Mouse (Mus musculus) heart, adult 2 months (tissue): ENCODE data around the gene Acin1. TPM values are rescaled to one million over a fixed set of nuclear protein-coding genes. Genes with fewer than 3 reads are reported as not detected.

Experiments used
- DNase-seq, 2 experiments: peaks; one replicate each; pipeline ENCODE4 v3.0.0; 2021
- H3K27ac ChIP-seq: fragments of 200-600 bp; 2 replicates; pipeline ENCODE4 v1.8.1; 2022
- H3K27me3 ChIP-seq: fragments of 200-500 bp; 2 replicates; pipeline ENCODE4 v1.6.1; 2012; ENCODE audit warnings: mild to moderate bottlenecking, low read length, inconsistent platforms, mixed read lengths; ENCODE audit not compliant: control insufficient read depth, insufficient read depth
- H3K36me3 ChIP-seq: fragments of 200-500 bp; 2 replicates; pipeline ENCODE4 v1.6.1; 2012; ENCODE audit warnings: low read length, inconsistent platforms; ENCODE audit not compliant: control insufficient read depth, insufficient read depth
- H3K4me1 ChIP-seq: fragments of 200-500 bp; 2 replicates; pipeline ENCODE4 v1.6.1; 2011; ENCODE audit warnings: low read length; ENCODE audit not compliant: control insufficient read depth, insufficient read depth
- H3K4me3 ChIP-seq: fragments of 200-600 bp; 2 replicates; pipeline ENCODE4 v1.8.1; 2022
- H3K79me2 ChIP-seq: fragments of 200-500 bp; replicated peaks from 2 replicates; pipeline ENCODE4 v1.6.1; 2012; ENCODE audit warnings: mild to moderate bottlenecking, inconsistent platforms, low read length, moderate library complexity, mixed read lengths; ENCODE audit not compliant: control insufficient read depth, insufficient read depth
- H3K9ac ChIP-seq: fragments of 200-500 bp; 2 replicates; pipeline ENCODE4 v1.6.1; 2012; ENCODE audit warnings: low read depth, mild to moderate bottlenecking, control low read depth, inconsistent platforms, low read length, mixed read lengths
- CTCF ChIP-seq: fragments of 200-600 bp; IDR thresholded peaks from 2 replicates; pipeline ENCODE4 v1.8.1; 2022; ENCODE audit warnings: antibody characterized with exemption, mild to moderate bottlenecking, moderate library complexity
- EP300 ChIP-seq: fragments of 200-500 bp; IDR thresholded peaks from 2 replicates; pipeline ENCODE4 v1.6.1; 2011; ENCODE audit warnings: low read depth, low read length, control low read depth; ENCODE audit not compliant: insufficient read depth
- POLR2A ChIP-seq: fragments of 200-500 bp; IDR thresholded peaks from 2 replicates; pipeline ENCODE4 v1.6.1; 2011; ENCODE audit warnings: mild to moderate bottlenecking, low read depth, low read length, control low read depth; ENCODE audit not compliant: insufficient read depth
- WGBS: fragments of 180-500 bp; shearing (Covaris S2); methylation state at CpG from one replicate; pipeline ENCODE4 v1.1.7; 2018; 5-methylcytosine and 5-hydroxymethylcytosine counted together
- intact Hi-C: fragments of 180-260 bp; cut with DNase I; formaldehyde crosslinking; loops from one replicate; pipeline ENCODE4 v1.15.1; 2025
- polyA plus RNA-seq: library from polyadenylated mRNA; depleted of rRNA; stranded (reverse); fragments of >200 nt; gene quantifications from 2 replicates; pipeline ENCODE4 v1.2.3, GENCODE M21; 2012
- total RNA-seq, 2 experiments: library from RNA; stranded (reverse); gene quantifications; 2 replicates each; pipeline ENCODE4 v1.2.3; 2021

The Acin1 gene
- total and polyA plus RNA-seq, 3 experiments, result 59.9 to 84.9 (median 72.3) TPM

DNA sequence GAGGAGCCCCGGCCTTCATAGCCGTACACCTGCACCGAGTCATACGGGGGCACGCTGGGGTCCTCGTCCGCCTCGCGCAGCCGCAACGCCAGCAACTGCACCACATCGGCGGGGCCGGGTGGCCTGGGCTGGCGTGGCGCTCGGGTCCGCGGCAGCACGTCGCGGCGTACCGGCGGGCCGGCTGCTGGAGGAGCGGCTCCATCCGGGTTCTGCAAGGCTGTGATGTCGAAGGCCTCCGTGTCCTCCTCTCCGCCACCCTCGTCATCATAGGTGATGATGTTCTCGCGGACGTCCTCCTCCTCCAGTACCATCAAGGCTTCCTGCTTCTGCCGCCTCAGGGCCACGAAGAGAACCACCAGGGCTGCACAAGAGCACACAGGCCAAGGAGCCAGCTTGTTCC lies 54.5 kb downstream of the Acin1 start:
- Histone ChIP-seq H3K79me2 (no peaks in the 10 kb centered on the region), H3K4me3 (no peak overlapping the region), H3K27me3 (no peaks in the 10 kb centered on the region), H3K4me1 (no peaks in the 10 kb centered on the region), H3K27ac (no peak overlapping the region), H3K36me3 (no peaks in the 10 kb centered on the region), H3K9ac (no peak overlapping the region)
- TF ChIP-seq POLR2A, result no peak
- no peak for DNase-seq
- intact Hi-C loops, result no loop called here
- WGBS, result 92% methylated on average over 37 of the region's 37 CpGs

DNA sequence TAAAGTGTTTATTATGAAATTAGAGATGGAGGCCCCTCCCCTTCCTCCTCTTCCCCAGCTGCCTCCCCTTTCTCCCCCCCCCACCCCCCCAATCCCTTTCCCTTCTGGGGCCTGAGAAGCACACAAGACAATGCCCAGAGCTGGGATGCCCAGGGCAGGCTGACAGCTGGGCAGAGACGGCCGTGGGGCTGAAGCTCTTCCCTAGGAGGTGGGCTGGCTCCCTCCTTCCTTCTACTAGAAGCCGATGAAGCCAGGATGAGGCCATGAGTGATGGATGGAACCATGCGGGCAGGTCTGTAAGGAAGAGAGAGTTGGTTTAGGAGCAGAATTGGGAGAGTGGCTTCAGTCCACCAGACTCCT lies 55.5 kb downstream of the Acin1 start:
- no peak overlapping the region for H3K4me3 ChIP-seq
- intact Hi-C loops, result no loop called here
- H3K27ac ChIP-seq, result no peak overlapping the region
- WGBS, result 82% methylated on average over 4 of the region's 4 CpGs
- no peak overlapping the region for H3K9ac ChIP-seq
- no peak for TF ChIP-seq EP300
- no peak for TF ChIP-seq POLR2A
- no peak for TF ChIP-seq CTCF
- no peaks in the 10 kb centered on the region for H3K79me2 ChIP-seq
- DNase-seq, result no peak
- H3K4me1 ChIP-seq, result no peaks in the 10 kb centered on the region
- no peaks in the 10 kb centered on the region for H3K27me3 ChIP-seq
- H3K36me3 ChIP-seq, result no peaks in the 10 kb centered on the region

GRCm38 (mm10) chr14:54630583-54631239 lies 56.0 kb downstream of the Acin1 start:
- Histone ChIP-seq H3K4me3 (no peak overlapping the region), H3K79me2 (no peaks in the 10 kb centered on the region), H3K27ac (no peak overlapping the region), H3K9ac (no peak overlapping the region), H3K27me3 (no peaks in the 10 kb centered on the region), H3K4me1 (no peaks in the 10 kb centered on the region), H3K36me3 (no peaks in the 10 kb centered on the region)
- intact Hi-C loops, result no loop called here
- 77% methylated on average over 11 of the region's 11 CpGs for WGBS
- no peak for DNase-seq
- TF ChIP-seq CTCF (no peak), EP300 (no peak), POLR2A (no peak)

GRCm38 (mm10) chr14:54629797-54630196 lies 56.9 kb downstream of the Acin1 start:
- intact Hi-C loops, result no loop called here
- DNase-seq, result no peak
- no peak overlapping the region for H3K9ac ChIP-seq
- no peaks in the 10 kb centered on the region for H3K36me3 ChIP-seq
- no peaks in the 10 kb centered on the region for H3K27me3 ChIP-seq
- H3K4me1 ChIP-seq, result no peaks in the 10 kb centered on the region
- no peak overlapping the region for H3K27ac ChIP-seq
- 86% methylated on average over 2 of the region's 2 CpGs for WGBS
- TF ChIP-seq CTCF (no peak), EP300 (no peak), POLR2A (no peak)
- H3K79me2 ChIP-seq, result no peaks in the 10 kb centered on the region
- no peak overlapping the region for H3K4me3 ChIP-seq

DNA sequence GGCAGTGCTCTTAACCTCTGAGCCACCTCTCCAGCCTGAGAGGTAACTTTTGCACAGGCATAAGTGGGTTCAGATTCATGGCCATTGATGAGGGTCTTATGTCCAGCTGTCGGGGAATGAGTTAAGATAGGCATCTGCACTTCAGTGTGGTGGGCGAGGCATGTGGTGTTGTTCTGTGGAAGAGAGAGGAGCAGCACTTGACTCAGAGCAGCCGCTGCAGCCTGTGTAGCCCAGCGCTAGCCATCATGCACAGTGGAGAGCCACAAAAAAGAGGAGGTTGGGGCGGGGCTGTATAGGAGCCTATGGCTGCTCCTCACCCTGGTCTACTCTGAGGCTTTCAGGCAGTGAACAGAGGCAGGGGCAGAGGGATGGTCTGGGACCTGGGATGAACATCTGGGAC lies 58.6 kb downstream of the Acin1 start:
- Histone ChIP-seq H3K36me3 (no peaks in the 10 kb centered on the region), H3K27ac (no peak overlapping the region), H3K9ac (no peak overlapping the region), H3K79me2 (no peaks in the 10 kb centered on the region), H3K4me1 (no peaks in the 10 kb centered on the region), H3K27me3 (no peaks in the 10 kb centered on the region), H3K4me3 (no peak overlapping the region)
- intact Hi-C loops, result no loop called here
- 63% methylated on average over 5 of the region's 5 CpGs for WGBS
- no peak for DNase-seq
- TF ChIP-seq POLR2A (no peak), EP300 (no peak), CTCF (no peak)

GRCm38 (mm10) chr14:54624976-54625375 lies 61.8 kb downstream of the Acin1 start:
- Histone ChIP-seq H3K4me1 (no peaks in the 10 kb centered on the region), H3K36me3 (no peaks in the 10 kb centered on the region), H3K27ac (no peak overlapping the region), H3K4me3 (no peak overlapping the region), H3K27me3 (no peaks in the 10 kb centered on the region), H3K79me2 (no peaks in the 10 kb centered on the region), H3K9ac (no peak overlapping the region)
- DNase-seq, result no peak
- TF ChIP-seq POLR2A (no peak), EP300 (no peak)
- WGBS, result 79% methylated on average over 10 of the region's 10 CpGs
- intact Hi-C loops, result no loop called here
